Mouse (Mus musculus) neutrophil, adult 5-6 weeks (primary cell): ENCODE results near the gene Gdpd5. TPM values are rescaled to one million over a fixed set of nuclear protein-coding genes. Genes with fewer than 3 reads are reported as not detected.

Experiments used
- ATAC-seq: fragments of 151-379, 151-347 bp; 2 replicates; pipeline ENCODE4 v1.8.0; 2017; ENCODE audit warnings: mild to moderate bottlenecking, moderate TSS enrichment; ENCODE audit not compliant: insufficient number of reproducible peaks, poor library complexity, low FRiP score, severe bottlenecking; ENCODE audit errors: extremely low read depth
- total RNA-seq: library from RNA; stranded (forward); fragments of 200-1000 nt; gene quantifications from 2 replicates; pipeline ENCODE4 v1.2.3, GENCODE M21; 2017

Gene Gdpd5
- total RNA-seq, 1 experiment from 2014 or later: 0.35 TPM

DNA sequence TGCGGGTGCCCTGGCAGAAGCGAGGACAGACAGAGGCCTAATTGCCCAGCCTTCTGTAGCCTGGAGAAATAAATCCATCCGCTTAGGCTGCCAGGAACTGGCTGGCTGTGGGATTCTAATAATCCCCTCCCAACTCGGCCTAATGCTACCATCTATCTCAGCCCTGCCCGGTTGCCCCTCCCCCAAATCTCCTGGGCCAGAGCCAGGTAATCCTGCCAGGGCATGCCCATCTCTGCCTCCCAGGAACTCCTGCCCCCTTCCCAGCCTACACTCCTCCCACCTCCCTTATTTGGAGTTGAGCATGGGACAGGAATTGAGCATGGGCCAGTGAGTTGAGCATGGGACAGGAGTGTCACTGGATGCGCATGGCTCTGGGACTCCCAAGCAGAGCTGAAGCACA, 48.6 kb downstream of the Gdpd5 start:
- no peak for ATAC-seq

DNA sequence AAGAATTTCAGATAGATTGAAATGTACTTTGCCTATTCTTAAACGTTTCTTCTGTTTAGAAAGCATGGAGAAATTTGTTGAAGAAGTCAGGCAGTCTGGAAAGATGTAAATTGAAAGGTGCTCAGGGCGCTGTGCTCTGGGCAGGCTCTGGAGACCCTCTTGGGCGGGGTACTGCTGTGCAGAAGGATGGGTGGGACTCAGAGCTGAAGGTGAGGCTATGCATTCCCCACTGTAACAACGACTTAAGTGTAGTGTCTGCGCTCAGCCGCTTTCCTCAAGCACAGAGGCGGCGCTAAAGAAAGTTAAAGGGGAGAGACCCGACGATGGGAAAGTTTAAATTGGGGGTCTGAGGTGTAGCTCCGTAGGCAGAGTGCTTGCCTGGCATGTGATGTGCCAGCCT, 49.0 kb downstream of the Gdpd5 start:
- ATAC-seq: no peak

DNA sequence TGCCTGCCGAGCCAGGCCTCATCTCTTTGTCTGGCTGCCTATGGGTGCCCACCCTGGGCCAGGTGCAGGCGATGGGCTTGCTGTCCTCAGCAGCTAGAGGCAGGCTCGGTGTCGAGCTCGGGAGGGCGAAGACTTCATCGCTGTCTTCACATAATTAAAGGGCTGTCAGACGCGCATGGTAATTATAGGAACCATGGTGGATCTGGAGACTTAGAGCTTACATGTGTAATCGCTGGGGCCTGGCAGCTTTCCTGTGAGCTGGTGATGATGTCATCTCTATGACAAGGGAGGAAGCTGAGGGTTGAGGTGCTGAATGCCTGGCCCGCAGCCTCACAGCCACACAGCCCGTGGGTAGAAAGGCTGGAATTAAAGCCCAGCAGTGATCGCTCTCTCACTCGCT, 51.0 kb downstream of the Gdpd5 start:
- ATAC-seq: no peak

DNA sequence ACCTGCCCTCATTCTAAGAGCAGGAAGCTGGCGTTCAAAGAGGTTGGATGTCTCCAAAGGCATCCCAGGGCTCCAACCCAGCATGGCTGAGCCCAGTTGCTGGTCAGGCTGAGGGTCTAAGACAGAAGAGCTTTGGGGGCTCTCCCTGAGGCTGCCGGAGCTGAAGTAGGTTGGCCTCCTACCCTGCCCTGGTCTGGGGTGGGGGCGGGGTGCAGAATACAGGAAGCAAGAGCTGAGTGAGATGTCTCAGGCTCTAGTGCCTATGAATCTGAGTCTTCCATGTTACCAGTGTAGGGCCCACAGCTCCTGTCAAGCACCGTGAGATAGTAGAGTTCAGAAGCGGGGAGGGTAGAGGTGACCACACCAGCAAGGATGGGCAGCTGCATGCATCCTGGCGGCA, 51.6 kb downstream of the Gdpd5 start:
- no peak for ATAC-seq

DNA sequence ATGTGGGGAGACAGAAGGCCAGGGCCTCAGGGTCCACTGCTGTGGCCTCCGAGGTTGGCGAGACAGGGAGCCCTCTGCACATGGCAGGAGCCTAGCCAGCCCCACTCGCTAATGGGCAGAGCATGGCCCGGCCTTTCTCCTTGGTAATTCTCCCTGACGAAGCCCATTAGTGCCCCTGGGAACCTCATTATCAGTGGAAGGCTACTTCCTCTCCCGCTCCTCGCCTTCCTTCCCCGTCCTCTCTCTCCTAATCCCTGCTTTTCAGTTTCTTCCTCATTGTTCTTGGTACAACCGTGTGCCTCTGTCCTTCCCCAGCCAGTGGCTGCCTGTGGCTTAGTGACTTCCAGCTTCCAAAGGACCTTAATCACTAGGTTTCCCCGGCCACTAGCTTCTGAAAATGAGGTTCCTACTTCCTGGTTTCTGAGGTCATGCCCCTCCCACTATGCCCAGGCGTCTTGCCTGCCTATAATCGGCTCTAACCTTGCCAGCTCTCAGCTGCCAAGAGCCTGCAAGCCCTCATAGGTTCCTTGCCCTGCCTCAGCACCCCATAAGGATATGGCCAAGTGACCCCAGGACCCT, 53.5 kb downstream of the Gdpd5 start:
- ATAC-seq: no peak

DNA sequence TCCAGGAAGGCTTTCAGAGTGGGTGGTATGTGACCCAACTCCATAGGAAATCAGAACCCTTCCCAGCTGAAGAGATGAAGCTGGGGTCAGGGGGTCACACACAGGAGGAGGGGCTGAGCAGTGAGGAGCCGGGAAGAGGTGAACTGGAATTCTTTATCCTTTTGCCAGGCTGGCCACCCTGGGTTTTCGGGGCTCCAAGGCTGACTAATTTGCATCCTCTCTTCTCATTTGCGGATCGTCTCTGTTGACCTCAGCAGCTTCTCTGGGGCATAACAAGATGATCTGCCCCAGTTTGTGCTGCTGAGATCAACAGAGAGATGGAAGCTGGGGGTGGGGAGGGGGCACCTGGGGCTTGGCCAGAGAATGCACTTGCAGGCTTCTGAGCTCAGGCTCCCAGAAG, 55.3 kb downstream of the Gdpd5 start:
- no peak for ATAC-seq

DNA sequence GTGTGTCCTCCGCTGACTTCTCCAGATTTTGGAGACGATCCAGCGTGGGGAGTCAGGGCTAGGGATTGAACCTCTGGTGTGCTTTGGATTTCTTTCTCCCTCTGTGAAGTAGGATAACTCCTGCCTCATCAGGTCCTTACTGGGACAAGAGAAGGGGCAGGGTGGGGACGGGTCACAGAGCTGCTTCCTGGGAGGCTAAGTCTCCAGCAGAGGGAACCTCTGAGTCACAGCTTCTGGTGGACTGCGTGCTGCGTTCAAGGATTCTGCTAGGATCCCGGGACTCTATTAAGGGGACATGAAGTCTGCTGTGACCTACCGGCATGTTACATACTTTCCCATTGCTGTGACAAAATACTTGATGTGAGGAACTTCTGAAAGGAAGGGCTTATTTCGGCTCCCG, 57.7 kb downstream of the Gdpd5 start:
- no peak for ATAC-seq

DNA sequence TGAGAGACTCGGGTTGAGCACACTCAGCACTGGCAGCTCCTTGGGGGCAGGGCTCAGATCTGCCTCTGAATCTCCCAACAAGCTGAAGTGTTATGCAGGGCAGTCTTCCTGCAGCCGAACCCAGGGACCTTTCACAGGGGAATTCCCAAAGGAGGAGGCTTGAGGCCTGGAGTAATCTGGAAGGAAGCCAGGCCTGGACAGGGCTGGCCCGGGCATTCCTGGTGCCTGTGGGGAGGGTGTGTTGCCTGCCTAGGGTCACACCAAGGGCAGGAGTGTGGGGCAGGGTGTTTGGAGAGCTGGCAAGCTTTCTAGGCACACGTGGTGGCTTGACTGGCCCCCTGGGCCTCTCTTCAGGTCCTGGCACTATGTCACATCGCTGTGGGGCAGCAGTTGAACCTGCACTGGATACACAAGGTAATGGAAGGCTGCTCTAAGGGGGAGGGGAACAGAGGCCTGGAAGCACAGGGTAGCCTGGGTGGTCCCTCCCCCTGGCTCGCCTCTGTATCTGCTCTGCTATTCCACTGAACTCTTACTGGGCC, 60.4 kb downstream of the Gdpd5 start:
- no peak for ATAC-seq

DNA sequence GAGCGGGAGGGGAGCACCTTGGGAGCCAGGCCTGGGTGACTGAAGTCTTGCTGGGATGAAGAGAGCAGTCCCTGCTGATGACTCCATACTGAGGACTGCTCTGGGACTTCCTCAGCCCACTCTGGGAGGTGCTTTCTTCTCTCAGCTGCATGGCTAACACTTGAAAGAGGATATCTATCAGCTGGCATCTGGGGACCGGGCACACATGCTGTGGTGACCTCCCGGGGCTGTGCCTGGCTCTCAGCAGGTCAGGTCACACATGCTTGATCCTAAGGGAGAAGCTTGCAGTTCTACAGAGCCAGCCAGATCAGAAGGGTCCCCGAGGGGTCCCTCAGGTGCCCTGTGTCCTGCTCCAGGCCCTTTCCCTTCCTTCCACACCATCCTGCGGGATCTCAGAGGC, 62.0 kb downstream of the Gdpd5 start:
- no peak for ATAC-seq

DNA sequence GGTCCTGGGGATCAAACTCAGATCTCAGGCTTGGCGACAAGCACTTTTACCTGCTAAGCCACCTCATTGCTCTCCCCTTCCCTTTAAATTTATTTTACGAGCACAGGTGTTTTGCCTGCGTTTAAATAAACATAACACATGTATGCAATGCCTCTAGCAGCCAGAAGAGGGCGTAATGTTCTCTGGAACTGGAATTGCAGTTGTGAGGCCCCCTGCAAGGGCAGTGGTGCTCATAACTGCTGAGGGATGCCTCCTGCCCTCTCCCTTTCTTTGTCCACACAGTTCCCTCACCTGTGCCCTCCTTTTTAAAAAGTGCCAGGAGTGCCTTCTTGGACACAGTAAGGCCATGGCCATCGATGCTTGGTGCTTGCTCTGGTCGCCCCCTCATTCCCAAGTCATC, 62.8 kb downstream of the Gdpd5 start:
- no peak for ATAC-seq

DNA sequence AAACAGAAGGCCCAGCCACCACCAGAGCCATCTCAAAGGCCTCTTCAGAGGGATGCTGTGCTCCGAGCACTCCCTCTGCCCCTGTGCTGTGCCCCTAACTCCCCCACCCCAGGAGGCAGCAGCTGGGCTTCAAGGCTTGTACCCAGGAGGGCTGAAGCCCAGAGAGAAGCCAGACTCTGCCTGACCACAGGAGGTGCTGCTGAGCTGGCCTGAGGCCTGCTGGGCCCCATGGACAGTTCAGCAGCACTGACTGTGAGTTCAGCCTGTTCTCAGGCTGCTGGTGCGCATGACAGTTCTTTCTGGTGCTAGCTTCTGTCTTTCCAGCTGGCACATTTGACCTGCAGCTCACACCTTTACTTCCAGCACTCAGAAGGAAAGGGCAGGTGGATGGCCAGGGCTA, 64.6 kb downstream of the Gdpd5 start:
- ATAC-seq: no peak

DNA sequence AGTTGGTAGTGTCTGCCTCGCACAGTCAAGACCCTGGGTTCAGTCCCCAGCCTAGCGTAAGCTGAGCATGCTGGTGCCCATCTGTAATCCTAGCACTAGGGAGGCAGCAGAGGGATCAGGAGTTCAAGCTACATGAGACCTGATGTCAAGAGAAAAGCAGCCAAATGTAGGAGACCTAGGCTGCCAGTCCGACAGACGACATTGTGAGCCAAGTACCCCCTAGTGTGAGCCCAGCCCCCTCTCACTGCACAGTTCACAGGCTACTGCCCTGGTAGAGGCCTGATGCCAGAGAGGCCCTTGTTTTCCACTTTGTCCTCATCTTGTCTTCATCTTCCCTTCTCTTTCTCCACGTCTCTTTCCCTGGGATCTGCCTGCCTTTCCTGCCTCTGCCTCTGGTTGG, 66.1 kb downstream of the Gdpd5 start:
- ATAC-seq: no peak

DNA sequence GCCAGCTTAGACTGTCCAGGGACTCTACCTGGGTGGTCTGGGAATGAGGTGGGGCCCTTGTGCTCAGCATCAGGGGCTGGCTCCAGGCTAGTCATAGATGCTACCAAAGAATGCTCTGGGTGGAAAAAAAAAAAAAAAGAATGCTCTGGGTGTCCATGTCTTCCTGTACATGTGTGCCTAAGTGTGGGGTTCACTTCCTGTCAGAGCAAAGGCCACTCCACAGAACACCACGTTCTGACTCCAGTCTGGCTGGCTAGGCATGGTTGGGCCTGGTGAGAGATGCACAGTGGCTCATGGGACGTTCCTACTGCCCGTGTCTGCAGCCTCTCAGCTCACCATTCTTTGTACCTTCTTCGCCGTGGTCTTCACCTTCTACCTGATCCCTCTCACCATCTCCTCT, 67.4 kb downstream of the Gdpd5 start:
- no peak for ATAC-seq

DNA sequence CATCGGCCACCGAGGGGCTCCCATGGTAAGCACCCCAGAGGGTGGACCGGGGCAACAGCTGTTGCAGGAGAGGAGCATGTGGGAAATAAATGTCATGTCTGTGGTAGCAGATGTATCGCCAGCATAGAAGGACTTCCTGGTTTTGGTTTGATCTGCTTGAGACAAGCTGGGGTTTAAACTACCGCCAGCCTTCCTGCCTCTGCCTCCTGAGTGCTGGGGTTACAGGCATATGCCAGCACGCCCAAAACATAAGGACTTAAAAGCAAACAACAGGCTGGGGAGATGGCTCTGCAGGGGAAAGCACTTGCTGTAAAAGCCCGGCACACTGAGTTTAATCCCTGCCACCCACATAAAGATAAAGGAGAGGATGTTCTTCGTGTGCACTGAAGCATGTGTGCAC, 67.8 kb downstream of the Gdpd5 start:
- no peak for ATAC-seq

DNA sequence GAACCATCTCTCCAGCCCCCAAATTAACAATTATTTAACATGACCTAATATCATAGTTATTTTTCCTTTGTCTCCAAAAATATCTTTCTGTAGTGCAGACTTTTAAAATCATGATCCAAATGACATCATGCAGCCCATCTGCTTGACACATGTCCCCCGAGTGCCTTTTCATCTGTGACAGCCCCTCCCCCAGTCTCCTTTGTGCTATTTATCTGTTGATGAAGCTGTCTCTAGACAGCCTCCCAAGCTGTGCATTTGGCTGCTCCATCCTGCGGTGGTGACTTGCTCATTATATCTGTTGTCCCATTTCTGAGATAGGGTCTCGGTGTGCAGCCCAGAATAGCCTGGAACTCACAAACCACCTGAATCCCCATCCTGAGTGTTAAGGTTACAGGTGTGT, 68.5 kb downstream of the Gdpd5 start:
- no peak for ATAC-seq

DNA sequence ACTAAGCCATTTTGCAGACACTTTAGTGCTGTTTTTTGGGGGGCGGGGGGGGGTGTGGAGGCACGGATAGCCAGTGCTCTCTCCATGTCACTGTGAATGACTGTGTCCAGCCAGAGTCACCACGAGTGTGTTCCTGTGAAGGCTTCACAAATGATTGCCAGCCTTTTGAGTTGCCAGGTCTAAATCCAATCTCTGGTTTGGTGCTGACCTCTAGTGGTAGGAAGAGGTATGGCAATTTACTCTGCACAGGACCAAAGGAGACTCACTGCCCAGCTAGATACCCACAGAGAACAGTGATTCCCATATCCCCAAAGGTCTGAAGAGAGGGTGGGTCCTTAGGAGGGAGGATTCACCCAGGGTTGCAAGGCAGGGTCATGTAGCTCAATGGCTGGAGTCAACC, 69.5 kb downstream of the Gdpd5 start:
- ATAC-seq: peak; percentile 66

DNA sequence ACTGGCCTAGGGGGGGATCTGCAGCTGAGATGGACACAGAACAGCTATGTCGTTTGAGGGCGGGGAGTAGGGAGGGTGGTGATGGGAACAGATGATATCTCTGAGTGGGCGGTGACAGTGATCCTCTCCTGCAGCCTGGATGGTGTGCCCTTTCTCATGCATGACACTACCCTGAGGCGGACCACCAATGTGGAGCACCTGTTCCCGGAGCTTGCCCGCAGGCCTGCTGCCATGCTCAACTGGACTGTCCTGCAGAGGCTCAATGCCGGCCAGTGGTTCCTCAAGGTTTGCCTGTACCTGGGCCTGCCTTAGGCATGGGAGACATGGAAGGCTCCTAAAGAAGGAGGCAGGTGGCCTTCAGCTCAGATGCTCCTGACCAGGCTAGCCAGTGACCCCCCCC, 71.6 kb downstream of the Gdpd5 start:
- ATAC-seq: no peak

DNA sequence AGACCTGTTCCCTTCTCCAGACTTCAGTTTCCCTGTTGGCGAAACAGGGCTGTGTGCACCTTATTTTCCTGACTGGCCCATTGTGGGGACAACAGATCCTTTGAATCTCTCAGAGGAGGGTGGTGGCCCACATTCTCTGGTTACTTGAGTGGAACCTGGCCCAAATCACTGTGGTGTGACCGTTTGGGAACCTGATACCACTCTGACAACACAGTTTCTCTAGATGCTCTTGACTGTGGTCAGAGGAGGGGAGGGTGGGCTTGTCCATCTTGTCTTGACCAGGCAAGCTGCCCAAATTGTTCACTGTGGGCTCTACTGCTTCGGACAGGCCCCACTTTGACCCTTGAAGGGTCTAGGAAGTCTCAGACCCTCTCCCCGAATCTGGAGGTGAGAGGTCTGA, 72.8 kb downstream of the Gdpd5 start:
- ATAC-seq: no peak

DNA sequence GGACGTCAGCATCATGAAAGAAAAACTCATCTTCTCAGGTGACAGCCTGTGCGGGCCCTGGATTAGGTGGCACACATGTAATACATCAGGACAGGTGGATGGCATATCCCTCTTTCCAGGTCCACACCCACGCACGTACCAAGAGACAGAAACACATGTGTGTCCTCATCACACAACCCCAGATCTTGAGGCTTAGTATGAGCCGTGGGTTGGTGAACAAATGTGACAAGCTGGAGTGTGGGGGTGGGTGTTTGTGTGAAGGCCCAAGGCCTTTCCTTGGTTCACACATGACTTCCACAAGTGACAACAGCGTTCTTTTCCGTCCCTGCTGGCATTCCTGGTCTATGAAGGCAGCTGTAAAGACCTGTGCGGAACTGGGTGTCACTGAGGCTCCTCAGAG, 77.6 kb downstream of the Gdpd5 start:
- ATAC-seq: no peak

DNA sequence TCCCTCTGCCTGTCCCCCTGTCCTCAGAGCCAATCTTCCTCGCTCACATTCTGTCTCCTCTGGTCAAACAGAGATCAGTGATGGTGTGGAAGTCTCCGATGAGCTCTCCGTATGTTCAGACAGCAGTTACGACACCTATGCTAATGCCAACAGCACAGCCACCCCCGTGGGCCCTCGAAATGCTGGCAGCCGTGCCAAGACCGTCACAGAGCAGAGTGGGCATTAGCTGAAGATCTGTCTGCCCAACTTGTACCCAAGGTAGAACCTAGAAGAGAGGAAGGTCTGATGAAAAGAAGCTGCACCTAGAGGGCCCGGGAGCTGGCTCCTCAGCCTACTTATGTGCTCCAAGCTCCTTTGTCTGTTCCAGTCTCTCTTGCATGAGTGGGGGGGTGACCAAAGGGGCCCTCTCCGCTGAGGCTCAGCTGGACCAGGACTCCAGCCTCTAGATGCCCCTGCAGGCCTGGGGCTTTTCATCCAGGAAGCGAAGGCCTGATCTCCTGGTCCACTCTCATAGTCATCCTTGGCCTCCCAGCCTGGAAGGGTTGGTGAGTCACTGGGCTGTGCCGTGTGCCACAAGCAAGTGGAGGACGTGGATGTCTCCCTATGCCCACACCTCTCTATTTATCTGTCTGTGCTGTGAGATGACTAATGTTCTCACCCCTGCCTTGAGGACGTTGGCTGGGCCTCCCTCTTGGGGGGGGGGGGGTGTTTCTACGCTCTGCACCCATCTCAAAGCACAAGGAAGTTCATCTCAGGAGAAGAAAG, 78.9 kb downstream of the Gdpd5 start:
- no peak for ATAC-seq

DNA sequence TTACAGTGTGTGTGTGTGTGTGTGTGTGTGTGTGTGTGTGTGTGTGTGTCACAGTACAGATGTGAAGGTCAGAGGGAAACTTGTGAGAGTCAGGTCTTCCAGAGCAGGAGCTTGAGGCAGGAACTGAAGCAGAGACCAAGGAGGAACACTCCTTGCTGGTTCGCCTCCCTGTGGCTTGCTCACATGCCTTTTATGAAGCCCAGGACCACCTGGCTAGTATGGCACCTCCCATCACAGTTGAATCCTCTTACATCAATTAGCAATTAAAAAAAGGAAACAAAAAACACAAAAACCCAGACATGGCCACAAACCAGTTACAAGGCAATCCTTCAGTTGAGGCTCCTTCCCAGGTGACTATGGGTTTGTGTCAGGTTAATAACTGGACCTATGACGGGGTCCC, 81.9 kb downstream of the Gdpd5 start:
- ATAC-seq: no peak
